Comparison of ENCODE assay signal across 22 mouse cellular contexts in the genomic region with DNA sequence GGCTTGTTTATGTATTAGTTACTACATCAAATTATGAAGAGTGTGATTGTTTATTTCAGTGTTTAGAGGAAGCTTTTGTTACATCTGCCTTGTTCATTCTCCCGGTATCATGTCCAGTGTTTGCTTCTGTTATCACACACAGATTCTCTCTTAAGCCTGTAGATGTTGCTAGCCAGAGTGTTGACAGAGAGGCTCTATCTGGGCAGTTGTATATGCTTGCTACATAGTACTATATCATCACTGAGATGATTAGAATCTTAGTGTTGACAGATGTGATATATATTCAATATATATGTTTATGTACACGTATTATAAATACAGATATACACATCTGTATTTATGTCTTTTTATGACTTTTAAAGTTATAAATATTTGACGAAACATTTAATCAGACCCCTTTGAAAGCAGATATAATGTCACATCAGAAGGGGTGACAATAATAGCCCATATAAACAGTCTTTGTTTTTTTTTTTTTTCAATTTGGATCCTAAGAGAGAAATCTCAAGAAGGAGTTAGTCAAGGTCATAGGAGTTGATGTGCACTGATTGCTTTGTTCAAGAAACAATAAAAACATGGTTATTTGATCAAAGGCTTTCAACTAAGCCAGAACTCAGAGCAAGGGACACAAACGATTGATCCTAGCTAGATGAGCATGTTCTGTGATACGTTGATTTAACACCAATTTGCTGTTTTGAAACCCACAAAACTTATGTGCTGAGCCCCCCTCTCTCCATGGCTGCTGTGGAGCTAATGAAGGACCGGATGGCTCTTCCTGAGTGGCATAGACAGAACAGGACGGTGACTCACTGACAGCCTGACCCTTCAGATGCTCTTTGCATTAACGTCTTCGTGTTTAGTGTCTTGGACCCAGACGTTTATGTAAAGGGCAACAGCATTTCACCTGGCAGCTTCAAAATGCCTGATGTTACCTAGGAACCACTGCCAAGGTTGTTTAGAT.
A peak's percentile ranks its signal among the peaks of the same experiment; 100 is the strongest.
DNase-seq lines count a peak whose midpoint lies in the region; ATAC-seq and TF ChIP-seq lines count a peak whose summit lies in the region.
"Had no signal": no experiment of that assay in that cellular context is flagged by ENCODE, and none has a peak within 500 bp of the region (broad histone marks: within the 10 kb centered on the region; RNA-seq: fewer than 3 reads in every experiment).

No protein-coding gene starts in this region.

- intact Hi-C loops in heart, postnatal 10 days (cut with DNase I): no loop called here

- no peaks in the 10 kb centered on the region for H3K9me3 ChIP-seq in lung, embryonic 14.5 days (ENCODE audit: low read depth, low read length)
- no peaks in the 10 kb centered on the region for H3K9me3 ChIP-seq in lung, embryonic 15.5 days
- no peaks in the 10 kb centered on the region for H3K9me3 ChIP-seq in lung, embryonic 16.5 days (ENCODE audit: control insufficient read depth, low read length)
- H3K9me3 ChIP-seq: G1E had no signal

- 0 out of 2 replicates have a peak, but pooled peaks cover 5% of the 10 kb centered on the region for H3K4me1 ChIP-seq in lung, embryonic 14.5 days (ENCODE audit: insufficient read depth)
- H3K4me1 ChIP-seq in lung, adult 2 months (ENCODE audit: control insufficient read depth, insufficient read depth, low read length): no peaks in the 10 kb centered on the region
- 0 out of 2 replicates have a peak, but pooled peaks cover 5% of the 10 kb centered on the region for H3K4me1 ChIP-seq in lung, embryonic 15.5 days
- peaks cover 7% of the 10 kb centered on the region; the same call in 1 of the 2 replicates for H3K4me1 ChIP-seq in lung, embryonic 16.5 days (replicated peaks; ENCODE audit: control insufficient read depth, insufficient read depth, low read length)

- 24% methylated on average over 10 of the region's 10 CpGs for WGBS in lung, embryonic 14.5 days
- WGBS in lung, adult 2 months: 51% methylated on average over 10 of the region's 10 CpGs
- 28% methylated on average over 10 of the region's 10 CpGs for WGBS in lung, embryonic 15.5 days
- 30% methylated on average over 10 of the region's 10 CpGs for WGBS in lung, embryonic 16.5 days

- H3K36me3 ChIP-seq in lung, embryonic 14.5 days (ENCODE audit: insufficient read depth): no peaks in the 10 kb centered on the region
- H3K36me3 ChIP-seq in lung, embryonic 15.5 days: no peaks in the 10 kb centered on the region
- no peaks in the 10 kb centered on the region for H3K36me3 ChIP-seq in lung, embryonic 16.5 days (ENCODE audit: control insufficient read depth, insufficient read depth, low read length)
- H3K36me3 ChIP-seq: G1E had no signal

- H3K27ac ChIP-seq in lung, embryonic 14.5 days (ENCODE audit: low read depth): no peak overlapping the region
- peak overlapping the region; percentile 2; the same call in 1 of the 2 replicates for H3K27ac ChIP-seq in lung, embryonic 15.5 days
- no peak overlapping the region; the same call in 1 of the 2 replicates for H3K27ac ChIP-seq in lung, embryonic 16.5 days (ENCODE audit: low read length)

- H3K4me2 ChIP-seq in lung, embryonic 14.5 days: no peak overlapping the region
- H3K4me2 ChIP-seq in lung, embryonic 15.5 days: no peak overlapping the region
- H3K4me2 ChIP-seq in lung, embryonic 16.5 days (ENCODE audit: low read depth, low read length): no peak overlapping the region

- no peaks in the 10 kb centered on the region for H3K27me3 ChIP-seq in lung, embryonic 14.5 days (ENCODE audit: insufficient read depth, low read length)
- H3K27me3 ChIP-seq in lung, embryonic 15.5 days: no peaks in the 10 kb centered on the region
- no peaks in the 10 kb centered on the region for H3K27me3 ChIP-seq in lung, embryonic 16.5 days (ENCODE audit: control insufficient read depth, insufficient read depth, low read depth, low read length)
- H3K27me3 ChIP-seq: CH12.LX, Patski had no signal

- peak; percentile 51 for DNase-seq in heart, adult 11 months
- DNase-seq in heart, postnatal 10 days: no peak
- peak; percentile 72 for DNase-seq in lung, embryonic 14.5 days
- DNase-seq in lung, adult 2 months: no peak
- DNase-seq in lung, postnatal 4 days: no peak
- DNase-seq in lung, postnatal 10 days: no peak
- DNase-seq: adrenal gland, adult 2 months; adrenal gland, adult 8-10 months; adrenal gland, postnatal 10 days; adrenal gland, postnatal 14 days; adrenal gland, postnatal 25 days; adrenal gland, postnatal 36 days; B cell, adult 2 months; cerebellum, adult 11 months; cerebellum, adult 11-12 months had no signal

- no peak for TF ChIP-seq POLR2A in lung, adult 2 months (IDR thresholded peaks at IDR 0.05; ENCODE audit: borderline replicate concordance, extremely low read depth, low read depth, low read length)

- H3K4me3 ChIP-seq in lung, embryonic 14.5 days (ENCODE audit: low read depth, low read length): no peak overlapping the region
- H3K4me3 ChIP-seq in lung, adult 2 months (replicated peaks; ENCODE audit: extremely low read depth, low read depth, low read length): no peak overlapping the region
- no peak overlapping the region for H3K4me3 ChIP-seq in lung, embryonic 15.5 days
- no peak overlapping the region for H3K4me3 ChIP-seq in lung, embryonic 16.5 days (ENCODE audit: low read length)

- H3K9ac ChIP-seq in lung, embryonic 14.5 days: no peak overlapping the region
- H3K9ac ChIP-seq in lung, embryonic 15.5 days: no peak overlapping the region
- H3K9ac ChIP-seq in lung, embryonic 16.5 days (ENCODE audit: low read length): no peak overlapping the region

- peak; percentile 93 for ATAC-seq in lung, embryonic 14.5 days (ENCODE audit: insufficient read depth)
- peak; percentile 91 for ATAC-seq in lung, embryonic 15.5 days (ENCODE audit: borderline replicate concordance, extremely low read depth, low FRiP score, low TSS enrichment)
- peak; percentile 91 for ATAC-seq in lung, embryonic 16.5 days (ENCODE audit: low read depth)
- ATAC-seq: activated CD4-positive, CD25-positive, alpha-beta regulatory T cell, adult 4 months; CD4-positive, CD25-positive, alpha-beta regulatory T cell, adult 4 months; Patski had no signal

- no peak for TF ChIP-seq CTCF in lung, embryonic 14.5 days (IDR thresholded peaks at IDR 0.05; ENCODE audit: low read depth)
- no peak for TF ChIP-seq CTCF in lung, adult 2 months (IDR thresholded peaks at IDR 0.05; ENCODE audit: insufficient read depth, low read length)

Comparison
In these comparisons a context has a peak if more than half of its experiments do, and no peak if none do; other contexts are left out.
1. DNase-seq: peak in heart, adult 11 months (single experiment) and lung, embryonic 14.5 days (single experiment); none in heart, postnatal 10 days (0 of 2), lung, adult 2 months (single experiment), lung, postnatal 4 days (0 of 2) and lung, postnatal 10 days (single experiment).
2. Peak in every context shown above with its lines, with median percentiles within 50 percentile points of each other: ATAC-seq.